Mouse (Mus musculus) MEL (cell line): ENCODE data around the gene Ntrk3. TPM values are rescaled to one million over a fixed set of nuclear protein-coding genes. Genes with fewer than 3 reads are reported as not detected.

Experiments used
- DNase-seq: peaks from one replicate; pipeline ENCODE4 v3.0.0; 2011; ENCODE audit warnings: low read depth, low spot score
- H3K27ac ChIP-seq: 2 replicates; pipeline ENCODE4 v1.5.1; 2012; ENCODE audit warnings: low read depth, mild to moderate bottlenecking, control low read depth, low read length, moderate library complexity; ENCODE audit not compliant: control insufficient read depth
- H3K27me3 ChIP-seq, 2 experiments: fragments of 150-350 bp in 1 of 2; sonication (generic) in 1 of 2; 2 replicates each; pipeline ENCODE4 v1.6.1; 2012; ENCODE audit warnings: low read length in 2 of 2, mild to moderate bottlenecking in 2 of 2, improper control_type of control experiment in 1 of 2, moderate library complexity in 1 of 2; ENCODE audit not compliant: insufficient read depth in 2 of 2, control insufficient read depth in 1 of 2
- H3K36me3 ChIP-seq, 2 experiments: 2 replicates each; pipeline ENCODE4 v1.6.1; 2012 to 2014; ENCODE audit warnings: low read length in 2 of 2, improper control_type of control experiment in 1 of 2, inconsistent platforms in 1 of 2, mild to moderate bottlenecking in 1 of 2; ENCODE audit not compliant: insufficient read depth in 2 of 2, control insufficient read depth in 1 of 2
- H3K4me1 ChIP-seq, 2 experiments: fragments of 150-350 bp in 1 of 2; sonication (generic) in 1 of 2; 2 replicates each; pipeline ENCODE4 v1.6.1; 2012; ENCODE audit warnings: low read length in 2 of 2, improper control_type of control experiment in 1 of 2, mild to moderate bottlenecking in 1 of 2; ENCODE audit not compliant: insufficient read depth in 2 of 2, control insufficient read depth in 1 of 2
- H3K4me3 ChIP-seq, 2 experiments: fragments of 150-350 bp in 1 of 2; sonication (generic) in 1 of 2; 2 replicates each; pipeline ENCODE4 v1.5.1; 2012; ENCODE audit warnings: low read depth in 2 of 2, low read length in 2 of 2, mild to moderate bottlenecking in 2 of 2, moderate library complexity in 2 of 2, control low read depth in 1 of 2, improper control_type of control experiment in 1 of 2; ENCODE audit not compliant: control insufficient read depth in 1 of 2, insufficient read depth in 1 of 2
- H3K79me2 ChIP-seq: 2 replicates; pipeline ENCODE4 v1.6.1; 2012; ENCODE audit warnings: mild to moderate bottlenecking, low read length, moderate library complexity; ENCODE audit not compliant: control insufficient read depth, poor library complexity, insufficient read depth
- H3K9ac ChIP-seq: 2 replicates; pipeline ENCODE4 v1.6.1; 2012; ENCODE audit warnings: low read depth, mild to moderate bottlenecking, control low read depth, low read length, moderate library complexity; ENCODE audit not compliant: control insufficient read depth, poor library complexity, severe bottlenecking
- H3K9me3 ChIP-seq: fragments of 150-350 bp; sonication (generic); replicated peaks from 2 replicates; pipeline ENCODE4 v1.6.1; 2012; ENCODE audit warnings: mild to moderate bottlenecking, low read length, improper control_type of control experiment, moderate library complexity; ENCODE audit not compliant: insufficient read depth
- BHLHE40 ChIP-seq: IDR thresholded peaks from 2 replicates; pipeline ENCODE4 v1.6.1; 2012; ENCODE audit warnings: low read depth, mild to moderate bottlenecking, inconsistent platforms, low read length, improper control_type of control experiment, borderline replicate concordance
- CTCF ChIP-seq, 3 experiments: IDR thresholded peaks in 2 of 3; conservative IDR thresholded peaks in 1 of 3; 2 replicates each; pipeline ENCODE4 v1.5.1; 2011 to 2012; ENCODE audit warnings: low read length in 3 of 3, low read depth in 2 of 3, mild to moderate bottlenecking in 2 of 3, improper control_type of control experiment in 1 of 3, inconsistent platforms in 1 of 3, mixed read lengths in 1 of 3, moderate library complexity in 1 of 3; ENCODE audit not compliant: control insufficient read depth in 1 of 3, insufficient read depth in 1 of 3, poor library complexity in 1 of 3, severe bottlenecking in 1 of 3
- E2F4 ChIP-seq: IDR thresholded peaks from 2 replicates; pipeline ENCODE4 v1.6.1; 2011; ENCODE audit warnings: low read depth, low read length, improper control_type of control experiment, borderline replicate concordance
- ELF1 ChIP-seq: IDR thresholded peaks from 2 replicates; pipeline ENCODE4 v1.6.1; 2014; ENCODE audit warnings: low read depth, mild to moderate bottlenecking, inconsistent platforms, low read length, improper control_type of control experiment, moderate library complexity
- EP300 ChIP-seq, 2 experiments: IDR thresholded peaks; 2 replicates each; pipeline ENCODE4 v1.6.1; 2011; ENCODE audit warnings: improper control_type of control experiment in 2 of 2, low read length in 2 of 2, low read depth in 1 of 2, mild to moderate bottlenecking in 1 of 2
- ETS1 ChIP-seq: IDR thresholded peaks from 2 replicates; pipeline ENCODE4 v1.6.1; 2012; ENCODE audit warnings: low read depth, mild to moderate bottlenecking, inconsistent platforms, low read length, improper control_type of control experiment, moderate library complexity
- GABPA ChIP-seq: IDR thresholded peaks from 2 replicates; pipeline ENCODE4 v1.6.1; 2012; ENCODE audit warnings: low read depth, mild to moderate bottlenecking, inconsistent platforms, low read length, improper control_type of control experiment, moderate library complexity
- JUND ChIP-seq: IDR thresholded peaks from 2 replicates; pipeline ENCODE4 v1.6.1; 2011; ENCODE audit warnings: low read depth, mild to moderate bottlenecking, improper control_type of control experiment, low read length
- MAX ChIP-seq: IDR thresholded peaks from 2 replicates; pipeline ENCODE4 v1.6.1; 2011; ENCODE audit warnings: low read length, improper control_type of control experiment
- MAZ ChIP-seq: IDR thresholded peaks from 2 replicates; pipeline ENCODE4 v1.6.1; 2012; ENCODE audit warnings: low read depth, mild to moderate bottlenecking, inconsistent platforms, low read length, improper control_type of control experiment
- MEF2A ChIP-seq: IDR thresholded peaks from 2 replicates; pipeline ENCODE4 v1.6.1; 2014; ENCODE audit warnings: low read depth, mild to moderate bottlenecking, inconsistent platforms, low read length, improper control_type of control experiment; ENCODE audit not compliant: poor library complexity, insufficient replicate concordance, severe bottlenecking; ENCODE audit errors: extremely low read depth
- MXI1 ChIP-seq: IDR thresholded peaks from 2 replicates; pipeline ENCODE4 v1.6.1; 2011; ENCODE audit warnings: mild to moderate bottlenecking, low read depth, low read length, improper control_type of control experiment
- MYB ChIP-seq: IDR thresholded peaks from 2 replicates; pipeline ENCODE4 v1.6.1; 2011; ENCODE audit warnings: mild to moderate bottlenecking, low read depth, low read length, improper control_type of control experiment
- NELFE ChIP-seq: IDR thresholded peaks from 2 replicates; pipeline ENCODE4 v1.6.1; 2011; ENCODE audit warnings: low read depth, low read length, improper control_type of control experiment
- POLR2AphosphoS2 ChIP-seq: IDR thresholded peaks from 2 replicates; pipeline ENCODE4 v1.6.1; 2011; ENCODE audit warnings: low read length, improper control_type of control experiment
- POLR2AphosphoS5 ChIP-seq: IDR thresholded peaks from 2 replicates; pipeline ENCODE4 v1.6.1; 2012; ENCODE audit warnings: low read depth, borderline replicate concordance, mild to moderate bottlenecking, inconsistent platforms, low read length, moderate library complexity, mixed read lengths
- SIN3A ChIP-seq: IDR thresholded peaks from 2 replicates; pipeline ENCODE4 v1.6.1; 2012; ENCODE audit warnings: low read length, improper control_type of control experiment, inconsistent platforms
- SMC3 ChIP-seq: IDR thresholded peaks from 2 replicates; pipeline ENCODE4 v1.6.1; 2011; ENCODE audit warnings: low read depth, low read length, improper control_type of control experiment
- TAL1 ChIP-seq: IDR thresholded peaks from 2 replicates; pipeline ENCODE4 v1.6.1; 2012; ENCODE audit warnings: mild to moderate bottlenecking, inconsistent platforms, low read length, moderate library complexity, mixed read lengths
- TBP ChIP-seq: IDR thresholded peaks from 2 replicates; pipeline ENCODE4 v1.8.0; 2011; ENCODE audit warnings: low read depth, low read length, improper control_type of control experiment
- UBTF ChIP-seq: IDR thresholded peaks from 2 replicates; pipeline ENCODE4 v1.6.1; 2012; ENCODE audit warnings: low read depth, mild to moderate bottlenecking, inconsistent platforms, low read length, improper control_type of control experiment, moderate library complexity, borderline replicate concordance; ENCODE audit not compliant: insufficient read depth
- ZMIZ1 ChIP-seq: IDR thresholded peaks from 2 replicates; pipeline ENCODE4 v1.6.1; 2012; ENCODE audit warnings: low read depth, mild to moderate bottlenecking, inconsistent platforms, low read length, improper control_type of control experiment, moderate library complexity
- polyA plus RNA-seq, 2 experiments: library from polyadenylated mRNA; stranded (reverse) in 1 of 2; unstranded in 1 of 2; fragments of >175 nt in 1 of 2; fragments of >200 nt in 1 of 2; gene quantifications; 2 replicates each; pipeline versions ENCODE4 v1.2.1 to v1.2.4; 2012; ENCODE audit warnings: low replicate concordance in 2 of 2, low read depth in 1 of 2; ENCODE audit not compliant: insufficient read length in 2 of 2, insufficient read depth in 1 of 2, missing spikeins in 1 of 2
- total RNA-seq: library from RNA; depleted of rRNA; stranded (reverse); fragments of 300-350 nt; gene quantifications from 2 replicates; pipeline ENCODE4 v1.2.3, GENCODE M21; 2012

The Ntrk3 gene
- total and polyA plus RNA-seq, 3 experiments: 0.04 TPM; not detected in 2

DNA sequence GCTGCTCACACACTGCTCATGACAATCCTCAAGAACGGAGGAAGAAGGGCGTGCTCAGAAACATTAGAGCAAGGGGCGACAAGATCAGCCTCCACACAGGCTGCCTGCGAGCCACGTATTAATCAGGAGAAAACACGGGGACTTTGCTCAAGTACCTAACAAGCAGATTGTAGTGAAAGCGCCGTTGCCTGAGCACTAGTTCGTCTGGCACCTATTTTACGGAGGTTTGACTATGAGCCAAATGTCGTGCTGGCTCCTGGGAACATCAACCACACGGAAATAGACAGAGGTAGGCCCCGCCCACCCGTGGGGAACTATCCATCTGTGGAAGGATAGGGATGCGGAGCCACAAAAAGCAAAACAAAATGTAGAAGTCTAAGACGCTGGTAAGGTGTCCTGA, 68.4 kb downstream of the Ntrk3 start:
- Histone ChIP-seq H3K27ac (no peak overlapping the region), H3K36me3 (no peaks in the 10 kb centered on the region), H3K4me3 (no peak overlapping the region), H3K79me2 (no peaks in the 10 kb centered on the region), H3K4me1 (no peaks in the 10 kb centered on the region), H3K9ac (no peak overlapping the region), H3K9me3 (no peaks in the 10 kb centered on the region), H3K27me3 (peaks cover 2 to 8% of the 10 kb centered on the region in 2 experiments; a peak in 3 of 4 replicates)
- no peak for DNase-seq
- no peak for TF ChIP-seq ELF1

DNA sequence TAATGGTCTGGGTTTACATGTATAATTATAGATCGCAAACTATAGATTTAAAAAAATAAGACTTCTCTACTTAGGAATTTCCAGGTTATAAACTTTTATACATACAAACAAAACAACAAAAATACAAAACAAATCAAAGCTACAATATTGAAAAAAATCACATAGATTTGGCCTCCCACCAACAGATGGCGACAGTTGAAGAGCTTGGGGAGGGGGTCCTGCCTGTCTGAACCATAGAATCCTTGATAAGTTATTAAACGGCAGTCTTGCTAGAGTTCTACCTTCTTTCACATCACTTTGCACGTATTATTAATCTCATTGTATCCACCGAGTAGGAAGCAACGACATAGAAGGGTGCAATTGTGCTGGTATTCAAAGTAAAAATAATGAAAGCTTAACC, 68.9 kb downstream of the Ntrk3 start:
- DNase-seq: no peak
- H3K27me3 ChIP-seq: peaks cover 2 to 7% of the 10 kb centered on the region in 2 experiments; a peak in 3 of 4 replicates

GRCm38 (mm10) chr7:78668003-78668635, 69.7 kb downstream of the Ntrk3 start:
- no peak overlapping the region for H3K9ac ChIP-seq
- no peaks in the 10 kb centered on the region for H3K36me3 ChIP-seq
- H3K27me3 ChIP-seq: peaks cover 0 to 2% of the 10 kb centered on the region in 2 experiments; a peak in 2 of 4 replicates
- no peaks in the 10 kb centered on the region for H3K9me3 ChIP-seq
- H3K27ac ChIP-seq: no peak overlapping the region
- H3K79me2 ChIP-seq: no peaks in the 10 kb centered on the region
- no peak for DNase-seq
- TF ChIP-seq NELFE (no peak), MAX (no peak), SIN3A (no peak), ETS1 (no peak), BHLHE40 (no peak), E2F4 (no peak), JUND (no peak), TBP (no peak), MEF2A (no peak), POLR2AphosphoS5 (no peak), EP300 (IDR thresholded peaks at IDR 0.05; ENCODE audit: low read depth in 1 of 2, low read length in 2 of 2) (no peak), MYB (no peak), CTCF (IDR thresholded peaks at IDR 0.05 in 2 of 3, conservative IDR thresholded peaks at IDR 0.05 in 1 of 3; ENCODE audit: control insufficient read depth in 1 of 3, insufficient read depth in 1 of 3, low read depth in 2 of 3, low read length in 3 of 3, poor library complexity in 1 of 3, severe bottlenecking in 1 of 3) (no peak), ELF1 (no peak), TAL1 (no peak), GABPA (no peak), MXI1 (no peak), MAZ (no peak), SMC3 (no peak), POLR2AphosphoS2 (no peak)
- no peak overlapping the region for H3K4me3 ChIP-seq
- no peaks in the 10 kb centered on the region for H3K4me1 ChIP-seq

More for the DNA sequence above, 68.9 kb downstream of the Ntrk3 start:
- no peaks in the 10 kb centered on the region for H3K36me3 ChIP-seq
- H3K4me3 ChIP-seq: no peak overlapping the region
- TF ChIP-seq SMC3 (no peak), UBTF (no peak), CTCF (IDR thresholded peaks at IDR 0.05 in 2 of 3, conservative IDR thresholded peaks at IDR 0.05 in 1 of 3; ENCODE audit: control insufficient read depth in 1 of 3, insufficient read depth in 1 of 3, low read depth in 2 of 3, low read length in 3 of 3, poor library complexity in 1 of 3, severe bottlenecking in 1 of 3) (peak in 2 of 3 experiments; percentile 12 to 13; a peak in 1 of 6 replicates), ZMIZ1 (no peak)
- H3K27ac ChIP-seq: no peak overlapping the region
- H3K79me2 ChIP-seq: no peaks in the 10 kb centered on the region
- H3K4me1 ChIP-seq: no peaks in the 10 kb centered on the region
- no peak overlapping the region for H3K9ac ChIP-seq
- no peaks in the 10 kb centered on the region for H3K9me3 ChIP-seq
